Mouse (Mus musculus): Measurements from ENCODE around the gene Tm4sf5.

GRCm38 (mm10) chr11:70463970-70464369, 41.1 kb upstream of the Tm4sf5 start:
- TF ChIP-seq CTCF (IDR thresholded peaks at IDR 0.05; ENCODE audit: low read depth) (no peak), EP300 (IDR thresholded peaks at IDR 0.05; ENCODE audit: low read depth) (no peak)
